Mouse (Mus musculus): ENCODE results near the gene Gm13539. TPM values are rescaled to one million over a fixed set of nuclear protein-coding genes. Genes with fewer than 3 reads are reported as not detected.

Gene Gm13539
- total RNA-seq, 2 experiments from 2014 or later: not detected

DNA sequence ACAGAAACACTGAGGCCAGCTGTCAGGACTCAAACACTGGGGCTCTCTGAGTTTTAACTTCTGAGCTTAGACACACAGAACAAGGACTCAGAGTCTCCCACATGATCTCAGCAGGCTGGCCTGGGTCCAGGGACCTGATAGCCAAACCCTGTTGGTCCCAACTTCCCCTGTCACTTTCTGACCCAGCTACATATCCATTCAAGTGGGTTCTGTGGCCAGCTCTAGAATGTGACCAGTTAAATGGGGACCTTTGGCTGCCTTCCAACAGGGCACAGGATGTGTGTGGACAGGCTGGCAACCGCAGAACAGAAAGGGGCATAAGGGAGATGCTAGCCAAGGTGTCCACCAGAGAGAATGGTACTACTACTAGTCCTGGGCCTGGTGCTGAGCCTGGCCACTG lies 40.7 kb downstream of the Gm13539 start, which contains the start of gene Lcn9:
Gene Lcn9, plus strand, starts transcription at position 348 of the 400 bp plus-strand sequence.
- intact Hi-C loops (cut with DNase I; ENCODE audit: low total_unique reads): no loop called here
- DNase-seq: no peak

- DNase-seq: no peak
- intact Hi-C loops (cut with DNase I; ENCODE audit: low total_unique reads): no loop called here
Observed at GRCm38 (mm10) chr2:25824751-25825150, 42.7 kb downstream of the Gm13539 start.

- no peak for DNase-seq
- intact Hi-C loops (cut with DNase I; ENCODE audit: low total_unique reads): no loop called here
Observed at GRCm38 (mm10) chr2:25828344-25828947, 46.4 kb downstream of the Gm13539 start.

- no peak for DNase-seq
- intact Hi-C loops (cut with DNase I; ENCODE audit: low total_unique reads): no loop called here
Observed at GRCm38 (mm10) chr2:25830786-25831185, 48.7 kb downstream of the Gm13539 start.

DNA sequence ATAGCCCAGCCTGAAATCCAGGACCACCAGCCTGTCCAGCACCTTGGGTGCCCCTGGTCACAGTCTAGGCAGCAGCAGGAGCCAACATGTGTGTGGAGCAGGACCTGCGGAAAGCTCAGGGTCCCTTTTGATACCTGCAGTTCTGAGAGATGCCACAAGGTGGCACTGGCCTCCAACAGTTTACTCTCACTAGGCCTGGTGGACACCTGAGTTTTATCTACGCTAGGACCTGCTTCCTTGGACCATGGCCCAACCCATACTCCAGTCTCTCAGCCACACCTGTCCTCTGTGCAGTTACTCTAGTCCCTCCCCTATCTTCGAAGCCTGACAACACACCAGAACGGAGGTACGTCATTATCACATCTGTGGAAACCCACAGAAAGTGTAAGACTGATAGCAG lies 54.2 kb downstream of the Gm13539 start:
- intact Hi-C loops (cut with DNase I; ENCODE audit: low total_unique reads): no loop called here
- DNase-seq: peak; percentile 45

Other genes starting within 250 kb of the Gm13539 start
- 10 to 100 TPM in 1 of 2 experiments, 1 to 10 TPM in 1; 9.7 to 13.3 TPM for gene Traf2, start 235.3 kb upstream of the Gm13539 start, total RNA-seq (2021)
- gene Edf1, start 224.4 kb upstream of the Gm13539 start, total RNA-seq (2021): 100 to 1,000 TPM; 164 to 173 TPM
- under 1 TPM; 0.68 to 0.80 TPM for gene Mamdc4, start 207.4 kb upstream of the Gm13539 start, total RNA-seq (2021)
- gene Phpt1, start 207.0 kb upstream of the Gm13539 start, total RNA-seq (2021): 10 to 100 TPM; 42.6 to 44.8 TPM
- under 1 TPM in 1 of 2 experiments, not detected in 1; 0.10 TPM for gene Ajm1, start 200.5 kb upstream of the Gm13539 start, total RNA-seq (2021)
- gene Rabl6, start 173.7 kb upstream of the Gm13539 start, total RNA-seq (2021): 10 to 100 TPM; 39.5 to 41.0 TPM
- not detected for gene Ccdc183, start 164.6 kb upstream of the Gm13539 start, total RNA-seq (2021)
- gene Tmem141, start 160.3 kb upstream of the Gm13539 start, total RNA-seq (2021): 10 to 100 TPM; 12.1 to 14.3 TPM
- gene Fcna, start 154.2 kb upstream of the Gm13539 start, total RNA-seq (2021): 1 to 10 TPM; 5.7 to 6.2 TPM
- gene Lcn8, start 129.1 kb upstream of the Gm13539 start, total RNA-seq (2021): 10 to 100 TPM; 31.0 to 33.3 TPM
- gene Lcn5, start 124.3 kb upstream of the Gm13539 start, total RNA-seq (2021): not detected
- gene Lcn6, start 105.5 kb upstream of the Gm13539 start, total RNA-seq (2021): not detected
- gene Lcn10, start 99.5 kb upstream of the Gm13539 start, total RNA-seq (2021): not detected
- gene Obp2a, start 82.2 kb upstream of the Gm13539 start, total RNA-seq (2021): not detected
- gene Bmyc, start 75.5 kb upstream of the Gm13539 start, total RNA-seq (2021): 10 to 100 TPM; 10.9 to 15.5 TPM
- not detected for gene Obp2b, start 45.2 kb upstream of the Gm13539 start, total RNA-seq (2021)
- not detected for gene Lcn3, start 16.7 kb upstream of the Gm13539 start, total RNA-seq (2021)
- gene Lcn11, start 5.2 kb upstream of the Gm13539 start, total RNA-seq (2021): not detected
- not detected for gene Glt6d1, start 33.6 kb downstream of the Gm13539 start, total RNA-seq (2021)
- not detected for gene Lcn9, start 40.9 kb downstream of the Gm13539 start, total RNA-seq (2021)
- gene Sohlh1, start 65.0 kb downstream of the Gm13539 start, total RNA-seq (2021): not detected
- under 1 TPM; 0.23 to 0.84 TPM for gene Kcnt1, start 81.5 kb downstream of the Gm13539 start, total RNA-seq (2021)
- gene Camsap1, start 201.0 kb downstream of the Gm13539 start, total RNA-seq (2021): 10 to 100 TPM; 24.9 to 27.4 TPM
- 100 to 1,000 TPM; 187 to 194 TPM for gene Ubac1, start 239.5 kb downstream of the Gm13539 start, total RNA-seq (2021)